Mouse (Mus musculus) cerebellum, adult 2 months (tissue): ENCODE measurements around the gene Fam222b. TPM values are rescaled to one million over a fixed set of nuclear protein-coding genes. Genes with fewer than 3 reads are reported as not detected.
"Not testable (repeated sequence)": the region's sequence is repeated elsewhere in the genome, so short reads cannot be mapped to it uniquely, and the experiment has no call there.

Experiments
- DNase-seq, 2 experiments: peaks; one replicate each; pipeline ENCODE4 v3.0.0; 2021
- H3K27ac ChIP-seq: fragments of 200-500 bp; 2 replicates; pipeline ENCODE4 v1.5.1; 2012; ENCODE audit warnings: low read length, control low read depth, inconsistent platforms; ENCODE audit not compliant: insufficient read depth
- H3K27me3 ChIP-seq: fragments of 200-500 bp; 2 replicates; pipeline ENCODE4 v1.6.1; 2012; ENCODE audit warnings: inconsistent platforms, mild to moderate bottlenecking, low read length, moderate library complexity; ENCODE audit not compliant: control insufficient read depth, insufficient read depth
- H3K4me1 ChIP-seq: fragments of 200-500 bp; 2 replicates; pipeline ENCODE4 v1.6.1; 2011; ENCODE audit warnings: low read length; ENCODE audit not compliant: control insufficient read depth, insufficient read depth
- H3K4me3 ChIP-seq: fragments of 200-500 bp; replicated peaks from 2 replicates; pipeline ENCODE3; 2011; ENCODE audit warnings: mild to moderate bottlenecking, low read depth, low read length, control low read depth; ENCODE audit not compliant: insufficient read depth
- CTCF ChIP-seq: fragments of 200-500 bp; IDR thresholded peaks from 2 replicates; pipeline ENCODE4 v1.5.1; 2011; ENCODE audit warnings: low read depth, mild to moderate bottlenecking, control low read depth, low read length, moderate library complexity, borderline replicate concordance; ENCODE audit not compliant: insufficient read depth
- POLR2A ChIP-seq: fragments of 200-500 bp; IDR thresholded peaks from 2 replicates; pipeline ENCODE4 v1.6.1; 2011; ENCODE audit warnings: low read length, control low read depth, borderline replicate concordance; ENCODE audit not compliant: insufficient read depth
- WGBS: fragments of 180-500 bp; shearing (Covaris S2); methylation state at CpG from one replicate; pipeline ENCODE4 v1.1.7; 2018; 5-methylcytosine and 5-hydroxymethylcytosine counted together
- polyA plus RNA-seq: library from polyadenylated mRNA; depleted of rRNA; stranded (reverse); fragments of >200 nt; gene quantifications from 2 replicates; pipeline ENCODE4 v1.2.3, GENCODE M21; 2012

Fam222b gene
- polyA plus RNA-seq, 1 experiment = 23.5 TPM

DNA sequence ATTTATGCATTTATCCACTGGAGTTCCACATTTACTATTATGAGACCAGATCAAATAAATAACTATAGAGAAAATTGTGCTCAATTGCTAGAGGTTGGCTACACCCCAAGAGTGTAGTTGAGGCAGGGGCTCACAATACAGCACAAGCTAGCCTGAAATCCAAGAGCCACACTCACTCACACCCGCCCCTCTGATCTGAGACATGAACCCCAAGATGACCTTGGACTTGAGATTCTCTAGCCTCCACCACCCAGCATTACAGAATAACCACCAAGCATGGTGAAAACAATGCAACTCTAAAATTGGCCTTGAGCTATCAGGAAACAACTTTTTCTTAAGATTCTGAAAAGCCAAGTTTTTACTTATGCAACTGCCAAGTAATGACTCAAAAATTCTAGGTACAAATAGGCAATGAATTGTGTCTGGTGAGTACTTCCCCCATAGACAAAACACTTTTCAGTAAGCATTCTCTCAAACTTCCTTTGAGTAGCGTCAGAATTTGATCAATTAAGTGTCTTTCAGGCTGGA, 87.4 kb downstream of the Fam222b start:
- DNase-seq = no peak
- 45% methylated on average over 2 of the region's 2 CpGs for WGBS
- H3K4me1 ChIP-seq = peaks cover 5% of the 10 kb centered on the region
- no peak overlapping the region for H3K27ac ChIP-seq
- TF ChIP-seq CTCF = no peak
- TF ChIP-seq POLR2A = no peak
- peak overlapping the region; percentile 15 for H3K4me3 ChIP-seq
- no peaks in the 10 kb centered on the region for H3K27me3 ChIP-seq

DNA sequence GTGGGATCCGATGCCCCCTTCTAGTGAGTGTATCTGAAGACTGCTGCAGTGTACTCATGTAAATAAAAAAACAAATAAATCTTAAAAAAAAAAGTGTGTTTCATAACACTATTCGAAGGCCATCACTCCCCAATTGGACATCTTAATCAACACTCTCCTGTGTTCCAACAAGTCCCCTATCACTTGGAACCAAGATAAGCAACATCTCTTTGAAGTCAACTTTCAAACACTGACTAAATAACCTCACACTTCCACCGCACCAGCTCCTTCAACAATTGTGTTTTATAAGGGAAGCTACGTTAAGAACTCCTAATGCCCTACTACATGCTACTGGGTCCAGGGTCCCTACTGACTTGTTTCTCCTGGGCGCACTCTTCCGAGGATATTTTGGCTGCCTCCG, 88.0 kb downstream of the Fam222b start:
- peaks cover 5% of the 10 kb centered on the region for H3K4me1 ChIP-seq
- H3K27ac ChIP-seq = no peak overlapping the region
- TF ChIP-seq CTCF = no peak
- no peak for TF ChIP-seq POLR2A
- no peak for DNase-seq
- 5% methylated on average over 7 of the region's 7 CpGs for WGBS
- H3K27me3 ChIP-seq = no peaks in the 10 kb centered on the region
- peak overlapping the region; percentile 84 for H3K4me3 ChIP-seq

DNA sequence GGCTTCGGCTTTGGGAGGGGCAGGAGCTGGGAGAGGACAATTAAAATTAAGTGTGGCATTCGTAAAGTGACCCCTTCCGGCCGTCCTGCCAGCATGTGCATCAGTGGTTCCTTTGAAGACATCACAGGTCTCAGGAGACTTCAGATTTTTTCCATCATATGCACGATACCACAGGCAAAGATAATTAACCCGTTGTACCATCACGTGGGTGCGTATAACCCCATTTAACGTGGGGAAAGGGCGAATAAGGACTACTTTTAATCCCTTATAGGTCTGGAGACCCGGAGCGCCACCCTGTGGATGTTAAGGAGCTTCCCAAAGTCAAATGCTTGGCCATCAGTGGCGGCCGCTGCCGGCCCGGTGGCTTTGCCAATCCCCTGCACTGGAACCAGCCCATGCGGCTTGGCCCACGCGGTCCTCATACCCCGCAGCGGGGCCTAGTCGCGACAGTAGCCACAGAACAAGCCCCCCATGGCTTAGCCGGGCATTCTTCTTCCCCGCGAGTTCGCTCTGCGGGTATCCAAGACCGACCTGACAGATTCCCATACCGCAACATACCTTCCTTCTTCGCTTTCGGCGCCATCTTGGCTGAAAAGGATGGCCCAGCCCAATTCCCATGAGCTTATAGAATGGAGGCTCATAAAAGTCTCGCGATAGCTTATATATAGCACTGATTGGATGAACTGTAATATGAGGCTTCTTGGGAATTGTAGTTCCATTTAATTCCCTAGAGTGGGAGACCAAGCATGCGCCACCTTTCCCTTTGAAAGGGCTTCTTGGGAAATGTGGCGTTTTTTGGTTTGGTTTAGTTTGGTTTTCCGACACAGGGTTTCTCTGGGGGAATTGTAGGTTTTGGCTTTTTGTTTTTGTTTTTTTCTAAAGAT, 88.7 kb downstream of the Fam222b start, which contains the start of gene Rpl23a:
TSS of gene Rpl23a (minus strand) at position 624 of the 884 bp plus-strand sequence.
- Histone ChIP-seq H3K27ac (peak within 1 kb of the TSS; percentile 67), H3K4me3 (peak within 1 kb of the TSS; percentile 84), H3K4me1 (peaks cover 5% of the 10 kb centered on the region), H3K27me3 (no peaks in the 10 kb centered on the region)
- 1% methylated on average over 38 of the region's 38 CpGs for WGBS
- peak; percentile 91 for DNase-seq
- peak; percentile 98; the same call in 1 of the 2 replicates for TF ChIP-seq POLR2A
- peak; percentile 38; the same call in 1 of the 2 replicates for TF ChIP-seq CTCF

DNA sequence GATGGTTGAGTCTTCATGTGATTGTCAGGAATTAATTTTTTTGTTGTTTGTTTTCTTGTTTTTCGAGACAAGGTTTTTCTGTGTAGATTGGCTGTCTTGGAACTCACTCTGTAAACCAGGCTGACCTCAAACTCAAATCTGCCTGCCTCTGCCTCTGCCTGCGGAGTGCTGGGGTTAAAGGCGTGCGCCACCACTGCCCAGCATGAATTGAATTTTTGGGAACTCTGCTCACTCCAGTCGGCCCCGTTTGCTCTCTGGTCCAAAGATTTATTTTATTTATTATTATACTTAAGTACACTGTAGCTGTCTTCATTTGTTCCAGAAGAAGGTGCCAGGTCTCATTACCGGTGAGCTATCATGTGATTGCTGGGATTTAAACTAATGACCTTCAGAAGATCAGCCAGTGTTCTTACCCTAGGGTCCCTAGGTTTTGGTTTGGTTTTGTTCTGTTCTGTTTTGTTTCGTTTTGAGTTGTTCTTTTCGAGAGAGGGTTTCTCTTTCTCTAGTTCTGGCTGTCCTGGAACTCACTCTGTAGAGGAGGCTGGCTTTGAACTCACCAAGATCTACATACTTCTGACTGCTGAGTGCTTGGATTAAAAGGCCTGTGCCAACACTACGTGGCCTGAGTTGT, 89.5 kb downstream of the Fam222b start:
- H3K4me1 ChIP-seq = peaks cover 2% of the 10 kb centered on the region; the same call in 1 of the 2 replicates
- no peak overlapping the region for H3K27ac ChIP-seq
- no peak overlapping the region for H3K4me3 ChIP-seq
- no peak for DNase-seq
- TF ChIP-seq CTCF (no peak), POLR2A (no peak)
- peaks cover 3% of the 10 kb centered on the region; the same call in 1 of the 2 replicates for H3K27me3 ChIP-seq
- 49% methylated on average over 10 of the region's 10 CpGs for WGBS

DNA sequence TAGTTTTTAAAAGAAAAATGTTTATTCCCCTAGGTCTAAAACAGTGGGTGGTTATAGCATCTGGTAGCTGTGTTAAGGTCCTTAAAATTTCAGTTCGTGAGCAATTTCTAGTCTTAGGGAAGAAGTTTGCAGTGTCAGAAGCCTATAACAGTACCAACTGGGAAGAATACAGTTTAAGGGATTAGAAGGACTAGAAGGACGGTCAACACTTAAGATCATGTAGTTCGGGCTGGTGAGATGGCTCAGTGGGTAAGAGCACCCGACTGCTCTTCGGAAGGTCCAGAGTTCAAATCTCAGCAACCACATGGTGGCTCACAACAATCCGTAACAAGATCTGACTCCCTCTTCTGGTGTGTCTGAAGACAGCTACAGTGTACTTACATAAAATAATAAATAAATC, 90.2 kb downstream of the Fam222b start:
- not testable (repeated sequence) for H3K27ac ChIP-seq, H3K4me3 ChIP-seq, H3K27me3 ChIP-seq, DNase-seq, H3K4me1 ChIP-seq
- WGBS = 94% methylated on average over 6 of the region's 6 CpGs

DNA sequence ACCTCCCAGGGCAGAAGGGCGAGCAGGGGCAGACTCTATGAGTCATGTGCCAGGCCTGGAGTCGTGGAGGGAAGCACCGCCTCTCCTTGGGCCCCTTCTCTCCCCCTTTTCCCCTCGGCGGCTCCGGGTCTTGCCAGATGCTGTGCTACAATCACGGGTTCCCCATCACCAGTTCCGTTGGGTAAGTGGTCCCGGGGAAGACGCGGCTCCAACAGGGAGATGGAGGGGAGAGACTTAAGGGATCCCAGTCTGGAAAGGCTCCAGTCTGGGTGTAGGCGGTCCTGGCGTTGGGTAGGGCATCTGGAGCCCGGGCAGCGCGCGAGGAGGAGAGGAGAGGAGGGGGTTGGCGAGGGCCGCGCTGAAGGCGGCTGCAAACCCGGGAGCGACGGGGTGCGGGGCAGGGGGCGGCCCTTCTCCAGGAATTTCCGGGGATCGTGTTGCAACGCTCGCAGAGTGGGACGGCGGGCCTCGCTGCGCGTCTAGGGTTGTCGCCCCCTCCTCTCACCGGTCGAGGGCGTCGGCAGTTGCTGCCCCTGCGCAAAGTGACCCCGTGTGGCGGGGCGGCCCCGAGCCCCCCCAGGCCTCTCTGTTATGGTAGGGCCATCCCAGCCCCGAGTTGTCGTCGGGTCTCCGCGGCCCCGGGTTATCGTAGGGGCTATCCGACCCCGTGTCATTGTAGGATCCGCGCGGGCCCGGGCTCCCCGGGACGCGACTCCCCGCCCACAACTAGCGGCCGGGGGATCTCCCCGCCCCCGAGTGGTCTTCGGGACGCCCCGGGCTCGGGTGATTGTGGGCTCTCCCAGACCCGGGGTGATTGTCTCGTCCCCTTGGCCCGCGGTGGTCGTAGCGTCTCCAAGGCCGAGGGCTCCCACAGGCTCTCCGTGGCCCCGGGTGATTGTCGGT, 94.1 kb downstream of the Fam222b start, which contains the start of gene Rab34:
TSS of gene Rab34 (plus strand) at position 100 of the 903 bp plus-strand sequence.
- WGBS = 1% methylated on average over 79 of the region's 80 CpGs
- no peaks in the 10 kb centered on the region for H3K4me1 ChIP-seq
- H3K4me3 ChIP-seq = peak within 1 kb of the TSS; percentile 32
- no peak within 1 kb of the TSS for H3K27ac ChIP-seq
- DNase-seq = peak in 1 of 2 experiments; percentile 40
- no peak for TF ChIP-seq CTCF
- no peak for TF ChIP-seq POLR2A
- peaks cover 3% of the 10 kb centered on the region; the same call in 1 of the 2 replicates for H3K27me3 ChIP-seq

DNA sequence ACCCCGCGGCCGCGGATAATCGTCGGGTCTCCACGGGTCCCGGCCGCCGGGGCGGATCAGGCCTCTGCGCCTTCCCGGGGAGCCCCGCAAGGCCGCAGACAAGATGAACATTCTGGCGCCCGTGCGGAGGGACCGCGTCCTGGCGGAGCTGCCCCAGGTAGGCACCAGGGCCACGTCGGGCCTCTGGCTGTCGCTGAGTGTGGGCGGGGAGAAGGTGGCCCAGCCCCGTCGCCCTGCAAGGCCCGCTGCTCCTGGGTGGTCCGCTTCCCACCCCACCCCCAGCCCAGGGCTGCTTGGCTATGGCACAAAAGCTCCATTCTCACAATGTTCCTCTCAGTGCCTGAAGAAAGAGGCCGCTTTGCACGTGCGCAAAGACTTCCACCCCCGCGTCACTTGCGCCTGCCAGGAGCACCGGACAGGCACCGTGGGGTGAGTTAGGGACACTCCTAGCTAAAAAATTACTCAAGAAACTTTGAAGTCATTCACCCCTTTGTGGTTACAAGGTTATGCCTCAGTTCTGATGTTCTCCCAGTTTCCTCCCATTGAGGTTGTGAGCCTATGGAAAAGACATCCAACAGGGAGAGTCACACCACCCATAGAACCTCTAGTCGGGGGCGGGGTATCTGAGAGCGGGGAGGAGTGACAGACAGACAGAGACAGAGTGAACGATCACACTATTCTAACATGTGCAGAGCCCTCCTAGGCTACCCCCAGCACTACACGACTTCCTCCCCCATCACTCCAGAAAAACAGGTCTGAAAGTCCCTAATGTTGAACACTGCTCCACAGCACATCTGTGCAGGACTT, 95.0 kb downstream of the Fam222b start:
- TF ChIP-seq CTCF = no peak
- DNase-seq = peak; percentile 32 to 43
- WGBS = 3% methylated on average over 42 of the region's 42 CpGs

More for the DNA sequence above, 95.0 kb downstream of the Fam222b start:
- Histone ChIP-seq H3K27ac (no peak overlapping the region), H3K4me3 (peak overlapping the region; percentile 32), H3K4me1 (no peaks in the 10 kb centered on the region), H3K27me3 (peaks cover 3% of the 10 kb centered on the region; the same call in 1 of the 2 replicates)
